Mouse (Mus musculus) adrenal gland, postnatal 10 days (tissue): ENCODE data around the gene Pes1. TPM values are rescaled to one million over a fixed set of nuclear protein-coding genes. Genes with fewer than 3 reads are reported as not detected.
A peak's percentile ranks its signal among the peaks of the same experiment; 100 is the strongest.
"Not testable (repeated sequence)": the region's sequence is repeated elsewhere in the genome, so short reads cannot be mapped to it uniquely, and the experiment has no call there.

Experiments used
- DNase-seq: peaks from one replicate; pipeline ENCODE4 v3.0.0; 2021; ENCODE audit warnings: mixed read lengths
- long read RNA-seq, 2 experiments: library from polyadenylated mRNA; stranded (forward); transcript quantifications; one replicate each; pipeline ENCODE4 v2.0.0; 2021
- total RNA-seq, 2 experiments: library from RNA; stranded (reverse); gene quantifications; 2 replicates each; pipeline ENCODE4 v1.2.3; 2021

Gene Pes1
- total RNA-seq = 10 to 100 TPM; 54.7 to 63.4 TPM
- long read RNA-seq, experiment 1, transcript Pes1-201 (15 exons, 2,911 nt) = major isoform, 45 of 52 reads
- long read RNA-seq, experiment 1, partial matches to known transcripts = 5 of 52 reads
- long read RNA-seq, experiment 1, other reads (novel, unspliced or antisense) = 2 of 52 reads
- long read RNA-seq, experiment 2, transcript Pes1-201 (15 exons, 2,911 nt) = major isoform, 15 of 20 reads
- long read RNA-seq, experiment 2, partial matches to known transcripts = 4 of 20 reads
- long read RNA-seq, experiment 2, other reads (novel, unspliced or antisense) = 1 of 20 reads

DNA sequence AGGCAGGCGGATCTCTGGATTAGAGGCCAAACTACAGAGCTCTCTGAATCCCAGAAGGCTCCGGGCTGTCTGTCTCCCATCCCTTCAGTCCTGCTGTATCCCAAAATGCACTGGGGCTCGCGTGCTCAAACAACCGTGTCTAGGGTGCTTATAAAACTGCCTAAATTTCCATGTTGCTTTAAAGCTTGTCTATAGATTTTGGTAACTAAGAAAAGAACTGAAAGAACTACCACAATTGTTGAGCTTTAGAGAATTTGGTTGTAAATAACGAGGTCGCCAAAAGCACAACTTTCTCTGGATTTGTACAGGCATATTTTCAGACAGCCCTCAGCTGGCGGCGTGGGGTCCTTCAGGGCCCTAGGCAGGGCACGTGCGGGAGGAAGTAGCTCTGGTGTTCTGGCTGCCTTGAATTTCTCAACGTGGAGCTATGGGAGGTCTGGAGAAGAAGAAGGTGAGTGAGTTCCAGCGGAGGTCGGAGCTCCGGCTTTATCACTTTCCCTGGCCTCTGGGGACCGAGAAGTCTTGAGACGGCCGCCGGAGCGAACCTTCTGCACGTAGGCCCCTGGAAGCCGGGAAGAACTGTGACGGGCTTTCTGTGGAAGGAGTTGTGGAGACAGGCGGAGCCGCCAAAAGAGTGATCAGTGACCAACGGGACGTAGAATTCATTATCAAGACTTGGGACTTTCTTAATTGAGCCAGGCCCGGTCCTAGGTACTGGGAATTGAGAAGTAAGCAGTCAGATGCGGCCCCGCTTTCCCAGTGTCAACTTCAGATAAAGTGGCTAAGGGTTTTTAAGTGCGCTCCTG is at the start of gene Pes1:
Gene Pes1 (plus strand): TSS at position 366 of the 806 bp plus-strand sequence.
- DNase-seq = peak; percentile 84

DNA sequence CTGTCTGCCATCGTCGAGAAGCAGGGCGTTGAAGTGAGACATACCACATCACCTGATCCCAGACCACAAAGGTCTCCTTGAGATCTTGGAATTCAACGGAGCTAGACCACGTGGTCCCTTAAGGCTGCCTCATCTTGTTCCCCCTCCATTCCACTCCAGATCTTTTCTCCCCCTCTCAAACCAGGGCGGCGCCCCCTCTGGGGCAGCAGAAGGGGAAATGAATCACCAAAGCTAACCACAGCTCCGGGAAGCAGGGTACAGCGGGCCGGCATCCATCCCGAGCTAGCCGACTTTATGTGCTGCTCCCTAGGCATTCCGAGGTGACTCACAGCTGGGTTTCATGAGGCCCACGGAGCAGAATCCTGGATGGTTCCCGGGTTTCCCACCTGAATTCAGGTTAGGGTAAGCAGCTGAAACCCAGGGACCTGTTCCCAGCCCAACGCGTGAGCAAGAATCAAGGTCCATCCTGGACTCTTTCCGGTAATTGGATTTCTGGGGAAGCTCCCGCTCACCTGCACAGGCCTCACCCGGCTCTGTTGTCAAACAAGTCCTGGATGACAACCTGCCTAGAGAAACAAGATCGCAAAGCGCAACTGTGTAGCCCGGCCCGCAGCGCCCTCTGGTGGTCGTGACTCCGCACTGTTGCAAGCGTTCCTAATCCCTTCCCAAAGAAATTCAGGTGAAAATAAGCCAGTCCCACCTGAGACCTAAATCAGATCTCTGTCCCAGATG is 49.5 kb upstream of the Pes1 start, which contains the start of gene Slc35e4:
Gene Slc35e4 (minus strand): TSS at position 556 of the 732 bp plus-strand sequence.
- DNase-seq = peak; percentile 92

DNA sequence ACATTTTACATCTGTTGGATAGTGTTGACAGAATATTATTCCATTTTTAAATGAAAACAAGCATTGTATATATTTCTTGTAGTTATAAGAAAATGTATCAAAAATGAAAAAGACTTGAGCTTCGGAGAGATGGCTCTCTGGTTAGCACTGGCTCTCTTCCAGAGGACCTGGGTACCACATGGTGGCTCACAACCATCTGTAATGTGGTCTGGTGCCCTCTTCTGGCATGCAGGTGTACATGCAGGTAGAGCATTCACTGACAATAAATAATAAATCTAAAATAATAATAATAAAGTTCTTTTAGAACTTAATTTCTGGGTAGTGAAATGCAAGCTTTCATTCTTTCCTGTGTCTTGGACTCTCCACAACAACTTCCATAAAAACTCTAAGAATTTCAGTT is 45.0 kb upstream of the Pes1 start:
- no peak for DNase-seq

DNA sequence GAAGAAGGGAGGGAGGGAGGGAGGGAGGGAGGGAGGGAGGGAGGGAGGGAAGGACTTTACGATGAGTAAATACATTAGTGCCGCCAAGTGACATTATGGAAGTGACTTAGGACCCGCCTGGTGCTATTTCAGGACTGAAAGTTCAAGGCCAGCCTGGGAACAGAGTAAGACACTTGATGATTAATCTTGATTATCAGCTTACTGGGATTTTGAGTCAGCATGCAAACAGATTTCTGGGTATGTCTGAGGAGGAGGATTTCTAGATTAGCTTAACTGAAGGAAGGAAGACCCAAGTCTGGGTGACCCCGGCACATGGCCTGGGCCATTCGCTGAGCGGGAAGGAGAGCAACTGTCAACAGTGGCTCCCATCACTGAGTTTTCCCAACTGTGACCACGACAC is 43.3 kb upstream of the Pes1 start:
- DNase-seq = peak; percentile 52

DNA sequence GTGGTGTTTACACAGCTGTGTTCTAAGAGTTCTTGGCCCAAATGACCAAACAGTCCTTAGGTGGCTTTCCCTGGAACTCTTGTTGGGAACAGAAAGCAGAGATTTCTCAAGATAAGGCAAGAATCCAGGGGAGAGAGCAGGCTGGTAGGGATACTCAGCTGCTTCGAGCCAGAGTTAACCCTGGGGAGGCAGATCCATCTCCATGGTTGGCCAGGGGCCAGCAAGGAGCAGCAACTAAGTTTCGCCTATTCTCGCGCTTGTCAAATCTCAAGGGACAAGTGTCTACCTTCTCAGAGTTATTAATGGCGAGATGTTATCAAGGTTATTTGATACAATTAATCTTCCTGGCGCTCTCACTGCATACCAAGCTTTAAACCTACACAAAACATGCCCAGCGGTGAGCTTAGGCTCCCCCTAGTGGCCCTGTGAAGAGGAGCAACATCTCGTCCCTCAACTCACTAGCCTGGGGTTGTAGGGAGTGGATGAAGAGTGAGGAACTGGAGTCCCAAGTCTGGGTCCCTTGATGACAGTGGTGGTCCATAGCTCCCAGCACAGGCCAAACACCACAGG is 42.4 kb upstream of the Pes1 start:
- DNase-seq = peak; percentile 80

DNA sequence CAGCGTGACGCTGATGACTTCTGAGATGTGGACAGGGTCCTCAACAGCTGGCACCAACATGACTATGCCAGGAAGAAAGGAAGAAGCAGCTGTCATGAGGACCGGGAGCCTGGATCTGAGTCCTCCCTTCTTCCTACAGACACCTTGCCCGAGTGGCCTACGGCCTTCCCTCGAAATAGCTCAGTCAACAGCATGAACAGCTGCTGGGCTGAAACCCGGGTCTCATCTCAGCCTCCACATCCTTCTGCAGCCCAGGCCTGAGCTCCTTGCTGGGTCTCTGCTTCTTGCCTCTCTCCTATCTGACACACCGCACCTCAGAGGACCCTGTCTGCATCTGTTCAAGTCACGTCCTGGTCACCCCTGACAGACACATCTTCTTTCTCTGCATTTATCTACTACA is 41.7 kb upstream of the Pes1 start:
- no peak for DNase-seq

DNA sequence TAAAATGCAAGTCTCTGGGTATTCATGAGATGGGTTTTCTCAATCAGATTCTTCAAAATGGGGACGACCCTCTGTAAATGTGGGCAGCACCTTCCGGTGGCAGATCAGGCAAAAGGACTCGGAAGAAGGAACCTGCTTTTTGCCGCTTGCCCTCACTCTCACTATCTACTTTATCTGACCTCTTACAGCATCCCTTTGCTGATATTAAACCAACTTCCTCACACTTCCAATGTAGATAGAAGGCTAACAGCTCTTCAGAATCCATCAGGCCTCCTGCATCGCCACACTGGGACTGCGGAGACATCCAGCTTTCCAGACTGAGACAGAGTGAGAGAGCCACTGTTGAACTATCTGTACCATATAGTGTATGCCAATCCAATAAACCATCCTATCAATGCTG is 41.0 kb upstream of the Pes1 start:
- DNase-seq = no peak

DNA sequence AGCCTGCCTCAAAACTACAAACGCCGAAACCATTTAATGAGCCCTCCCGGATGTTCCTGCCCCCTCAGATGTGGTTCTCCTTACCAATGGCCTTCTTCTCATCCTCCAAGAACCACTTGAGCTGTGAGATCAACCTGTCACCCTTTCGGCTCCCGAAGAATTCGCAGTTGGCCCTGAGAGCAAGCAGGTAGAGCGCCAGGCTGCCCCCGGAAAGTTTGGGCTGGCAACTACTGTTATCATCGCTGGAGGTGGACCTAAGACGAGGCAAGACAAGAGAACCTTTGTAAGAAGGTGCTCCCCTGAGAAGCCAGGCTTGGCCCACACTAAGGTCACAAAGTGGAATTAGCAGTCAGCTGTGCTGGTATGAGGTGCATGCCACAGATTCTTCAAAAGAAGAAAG is 37.9 kb upstream of the Pes1 start:
- no peak for DNase-seq

DNA sequence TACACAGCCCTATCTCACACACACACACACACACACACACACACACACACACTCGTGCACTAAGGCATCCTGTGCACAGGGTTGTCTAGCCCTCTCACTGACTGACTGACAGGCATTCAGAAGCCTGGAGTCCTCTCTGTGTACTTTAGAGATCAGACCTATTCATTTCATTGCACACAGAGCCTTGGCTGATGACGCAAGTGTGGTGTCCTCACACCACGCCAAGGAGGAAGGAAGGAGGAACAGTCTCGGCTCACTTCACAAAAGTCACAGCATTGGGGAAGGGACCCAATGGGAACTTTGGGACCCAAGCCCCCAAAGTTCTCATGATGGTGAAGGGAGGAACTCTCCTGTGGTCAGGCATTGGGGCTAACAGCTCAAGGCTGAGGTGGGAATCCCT is 33.8 kb upstream of the Pes1 start:
- DNase-seq = no peak

DNA sequence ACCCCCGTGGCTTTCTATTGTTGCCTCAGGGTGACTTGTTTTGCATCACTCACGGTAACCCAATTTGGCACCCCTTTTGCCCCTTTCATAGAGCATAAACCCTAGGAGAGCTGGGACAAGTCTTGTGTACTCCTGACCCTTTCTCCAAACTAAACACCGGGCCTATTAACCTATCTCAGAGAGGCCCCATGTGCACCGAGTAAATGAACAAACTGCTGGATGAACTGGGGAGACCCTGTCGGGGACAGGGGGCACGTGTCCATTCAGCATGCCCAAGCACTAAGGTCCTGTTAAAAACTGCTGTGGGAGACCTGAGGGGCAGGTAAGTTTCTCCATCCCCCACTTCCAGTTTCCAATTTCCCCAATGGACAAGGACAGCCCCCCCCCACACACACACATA is 32.8 kb upstream of the Pes1 start:
- DNase-seq = no peak

DNA sequence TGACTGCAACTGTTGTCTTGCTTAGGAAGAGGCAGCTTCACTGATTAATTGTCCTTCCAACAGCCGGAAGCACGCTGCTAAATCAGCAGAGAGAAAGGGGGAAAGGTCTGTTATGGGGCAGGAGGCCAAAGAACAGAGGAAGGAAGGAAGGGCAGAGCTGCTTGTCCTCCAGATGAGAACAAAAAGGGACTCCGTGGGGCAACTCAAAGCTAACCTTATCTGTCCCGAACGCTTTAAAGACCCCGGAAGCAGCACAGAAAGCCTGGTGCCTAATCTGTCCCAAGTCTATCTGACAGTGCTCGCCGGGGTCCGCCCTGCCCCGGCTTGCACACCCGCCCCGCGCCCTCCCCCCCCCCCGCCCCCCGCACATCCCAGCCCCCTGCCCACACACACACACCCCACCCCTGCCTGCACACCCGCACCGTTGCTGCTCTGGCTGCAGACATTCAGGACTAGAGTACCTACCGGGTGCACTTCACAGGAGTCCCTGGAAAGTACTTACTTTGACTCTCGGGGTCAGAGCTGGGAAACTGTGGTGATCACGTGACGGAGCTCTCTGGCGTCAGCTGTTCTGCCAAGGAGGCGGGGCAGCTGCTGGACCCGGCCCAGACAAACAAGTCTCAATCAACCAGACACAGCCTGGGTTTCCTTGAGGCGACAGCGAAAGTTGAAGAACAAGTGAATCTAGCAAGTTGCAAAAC is 32.1 kb upstream of the Pes1 start, which contains the start of gene Tcn2:
Gene Tcn2 (minus strand): TSS at position 649 of the 701 bp plus-strand sequence.
- DNase-seq = peak; percentile 93

DNA sequence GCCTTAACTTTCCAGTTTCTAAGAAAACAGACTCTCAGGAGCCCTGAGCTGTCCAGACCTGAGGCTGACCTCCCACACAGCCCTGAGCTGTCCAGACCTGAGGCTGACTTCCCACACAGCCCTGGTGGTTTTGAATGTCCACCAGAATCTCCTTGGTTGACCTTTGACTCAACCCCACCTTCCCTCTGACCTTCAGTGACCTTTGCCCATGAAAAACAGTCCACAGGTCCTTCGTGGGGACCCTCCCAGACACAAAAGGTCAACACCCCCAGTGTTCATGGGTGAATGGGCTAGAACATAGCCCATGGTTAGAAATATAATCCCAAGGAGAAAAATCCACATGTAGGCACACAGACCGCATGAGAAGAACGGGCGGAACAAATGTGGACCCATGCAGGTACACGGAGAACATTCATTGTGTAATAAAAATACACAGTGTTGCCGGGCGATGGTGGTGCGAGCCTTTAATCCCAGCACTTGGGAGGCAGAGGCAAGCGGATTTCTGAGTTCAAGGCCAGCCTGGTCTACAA is 30.0 kb upstream of the Pes1 start:
- no peak for DNase-seq

DNA sequence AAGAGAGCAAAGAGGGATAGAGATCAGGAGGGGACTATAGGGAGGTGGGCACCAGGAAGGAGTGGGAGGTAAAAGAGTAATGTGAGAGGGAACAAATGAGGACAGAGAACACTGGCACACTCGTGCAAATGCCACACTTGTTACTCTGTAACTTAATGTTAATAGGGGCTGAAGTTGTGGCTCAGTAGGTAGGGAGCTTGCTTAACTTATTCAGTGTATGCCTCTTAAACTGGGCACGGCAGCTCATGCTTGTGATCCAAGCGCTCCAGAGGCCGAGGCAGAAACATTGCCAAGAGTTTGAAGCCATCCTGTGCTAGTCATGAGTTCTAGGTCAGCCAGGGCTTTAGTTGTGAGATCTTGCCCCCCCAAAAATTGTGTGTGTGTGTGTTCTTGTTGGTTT is 28.6 kb upstream of the Pes1 start:
- no peak for DNase-seq

DNA sequence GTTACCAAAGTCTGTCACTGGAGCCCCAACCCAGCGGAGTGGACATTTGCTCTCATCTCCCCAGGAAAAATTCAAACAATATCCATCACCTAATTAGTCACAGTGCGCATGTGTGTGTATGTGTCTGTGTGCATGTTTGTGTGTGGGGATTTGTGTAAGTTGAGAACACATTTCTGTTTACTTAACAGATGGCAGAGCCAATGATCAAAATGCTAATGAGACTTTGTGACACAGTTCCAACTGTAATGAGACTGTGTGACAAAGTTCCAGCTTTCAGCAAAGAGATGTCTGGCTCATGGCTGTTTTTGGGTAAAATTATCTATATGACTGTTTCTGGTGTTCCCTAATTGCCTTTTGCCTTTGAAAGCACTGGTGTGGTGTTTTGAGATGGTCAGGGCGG is 27.5 kb upstream of the Pes1 start:
- DNase-seq = no peak

DNA sequence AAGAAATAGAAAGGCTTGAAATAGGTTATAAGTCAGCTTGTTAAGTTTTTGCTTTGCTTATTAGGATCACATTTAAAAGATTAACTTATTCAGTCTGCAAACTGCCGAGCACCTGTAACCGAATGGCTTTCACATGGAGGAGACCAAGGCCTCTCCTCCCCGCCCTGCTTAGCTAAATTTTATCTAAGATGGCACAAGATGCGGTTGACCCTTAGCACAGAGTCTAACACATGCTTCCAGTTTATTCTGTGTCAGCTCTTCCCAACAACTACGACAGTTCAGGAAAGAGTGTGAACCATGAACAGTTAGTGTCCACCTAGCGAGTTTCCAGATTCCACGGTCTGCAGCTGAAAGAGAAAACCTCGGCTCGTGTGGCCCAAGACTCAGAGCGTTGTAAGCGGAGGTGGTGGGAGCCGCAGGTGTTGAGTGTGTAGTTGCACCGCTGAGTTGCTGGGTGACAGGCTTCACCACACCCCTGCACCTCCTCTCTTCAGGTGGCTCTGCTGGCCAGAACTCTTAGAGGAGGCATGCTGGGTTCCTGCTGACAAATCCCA is 26.4 kb upstream of the Pes1 start:
- no peak for DNase-seq

DNA sequence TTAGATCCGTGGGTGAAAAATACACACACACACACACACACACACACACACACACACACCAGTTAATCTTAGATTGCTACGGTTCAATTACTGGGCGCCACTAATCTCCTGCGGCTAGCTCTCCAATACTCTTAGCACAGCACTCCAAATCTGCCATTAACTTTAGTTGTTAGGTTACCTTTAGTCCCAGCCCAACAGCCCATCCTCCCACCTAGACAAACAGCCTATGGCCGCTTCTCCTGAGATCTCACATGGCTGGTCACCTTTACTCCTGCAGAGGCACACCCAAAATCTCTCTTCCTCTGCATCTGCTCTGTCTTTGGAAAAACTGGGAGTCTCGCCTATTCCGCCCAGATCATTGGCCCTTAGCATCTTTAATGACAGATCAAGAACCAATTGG is 22.4 kb upstream of the Pes1 start:
- DNase-seq = no peak

DNA sequence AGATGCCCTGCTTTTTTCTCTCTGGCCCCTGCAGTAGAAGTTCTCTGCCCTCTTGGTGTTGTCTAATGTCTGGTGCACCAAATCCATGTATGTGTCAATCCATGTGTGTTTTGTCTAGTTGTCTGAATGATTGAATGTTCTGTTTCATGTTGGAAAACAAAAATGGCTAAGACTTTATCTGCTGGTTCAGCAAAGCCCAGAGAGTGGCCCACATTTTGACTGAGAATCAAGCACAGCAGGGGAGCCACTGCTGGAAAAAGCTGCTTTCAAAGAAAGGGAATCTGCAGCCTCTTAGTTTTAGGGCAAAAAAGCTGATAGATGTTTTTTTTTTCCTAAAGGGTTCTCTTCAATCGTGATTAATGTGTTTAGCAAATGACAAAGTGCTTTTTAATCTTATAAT is 17.4 kb upstream of the Pes1 start:
- no peak for DNase-seq

DNA sequence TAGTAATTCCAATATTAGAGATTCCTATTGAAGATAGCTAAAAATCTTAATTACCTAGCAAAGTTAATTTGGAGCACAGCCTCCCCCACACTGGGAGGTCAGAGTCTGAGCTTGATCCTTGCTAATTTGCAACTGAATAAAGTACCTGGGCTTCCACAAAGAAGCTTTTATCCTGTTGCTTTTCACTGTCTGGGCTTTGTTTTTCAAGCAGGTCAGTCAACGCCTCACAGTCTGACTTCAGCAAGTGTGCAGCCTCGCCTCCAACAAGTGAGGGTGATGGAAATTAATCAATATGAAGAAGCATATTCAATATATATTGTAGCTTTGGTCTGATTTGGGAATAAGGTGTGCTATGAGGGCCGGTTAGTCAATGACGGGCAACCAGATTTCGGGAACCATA is 8.9 kb upstream of the Pes1 start:
- DNase-seq = not testable (repeated sequence)

DNA sequence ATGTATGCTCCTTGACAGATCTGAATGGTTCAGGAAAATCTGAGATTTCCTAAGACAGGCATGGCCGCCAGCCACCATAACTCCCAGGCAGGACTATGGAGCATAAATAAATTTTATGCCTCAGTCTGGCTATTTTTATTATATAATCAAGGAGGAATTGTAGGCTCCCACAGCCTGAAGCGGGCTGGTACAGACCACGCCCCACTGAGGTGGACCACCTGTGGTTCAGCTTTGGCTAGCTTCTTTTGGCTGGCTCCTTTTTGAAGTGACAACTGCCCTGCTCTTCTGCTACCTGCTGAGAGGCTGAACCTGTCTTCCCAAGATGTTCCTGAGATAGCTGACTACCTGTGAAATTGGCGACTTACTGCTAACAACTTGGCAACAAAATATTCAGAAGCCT is 8.4 kb upstream of the Pes1 start:
- not testable (repeated sequence) for DNase-seq

DNA sequence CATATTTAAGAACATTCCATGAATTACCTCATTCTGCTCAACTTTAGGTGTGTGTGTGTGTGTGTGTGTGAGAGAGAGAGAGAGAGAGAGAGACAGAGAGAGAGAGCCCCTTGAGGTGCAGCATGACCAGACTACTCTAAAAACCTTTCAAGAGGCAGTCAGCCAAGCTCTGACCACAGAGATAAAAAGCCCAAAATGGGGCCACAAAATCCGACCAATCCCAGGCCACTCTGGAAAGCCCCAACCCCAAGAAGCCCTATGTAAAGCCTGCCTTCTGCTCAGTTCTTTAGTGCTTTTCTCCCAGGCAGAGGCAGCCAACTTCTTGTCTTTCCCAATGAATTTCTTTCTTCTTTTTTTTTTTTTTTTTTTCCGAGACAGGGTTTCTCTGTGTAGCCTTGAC is 2.9 kb upstream of the Pes1 start:
- DNase-seq = no peak

DNA sequence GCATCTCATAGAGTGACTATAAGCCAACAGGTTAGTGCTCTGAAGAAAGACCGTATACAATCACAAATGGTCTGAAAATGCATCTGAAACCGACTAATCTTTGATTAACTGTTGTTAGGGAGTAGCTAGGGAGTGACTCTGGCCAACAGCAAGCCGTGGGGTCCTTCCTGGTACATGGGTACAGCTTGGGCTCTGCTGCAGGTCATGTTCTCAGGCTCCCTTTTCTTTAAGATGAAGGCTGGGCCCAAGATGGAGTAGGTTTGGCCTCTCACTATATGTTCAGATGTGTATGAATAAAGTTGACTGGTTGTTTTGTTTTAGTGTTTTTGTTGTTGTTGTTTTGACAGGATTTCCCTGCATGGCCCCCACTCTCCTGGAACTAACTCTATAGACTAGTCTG is 2.0 kb upstream of the Pes1 start:
- DNase-seq = no peak
